Mouse (Mus musculus) WW6 (cell line): ENCODE results near the gene Wdr34.
"Not testable (repeated sequence)": the region's sequence is repeated elsewhere in the genome, so short reads cannot be mapped to it uniquely, and the experiment has no call there.

Experiments used
- DNase-seq: peaks from one replicate; pipeline ENCODE4 v3.0.0-alpha.2; 2013; ENCODE audit warnings: low read depth, low spot score

Wdr34 gene

DNA sequence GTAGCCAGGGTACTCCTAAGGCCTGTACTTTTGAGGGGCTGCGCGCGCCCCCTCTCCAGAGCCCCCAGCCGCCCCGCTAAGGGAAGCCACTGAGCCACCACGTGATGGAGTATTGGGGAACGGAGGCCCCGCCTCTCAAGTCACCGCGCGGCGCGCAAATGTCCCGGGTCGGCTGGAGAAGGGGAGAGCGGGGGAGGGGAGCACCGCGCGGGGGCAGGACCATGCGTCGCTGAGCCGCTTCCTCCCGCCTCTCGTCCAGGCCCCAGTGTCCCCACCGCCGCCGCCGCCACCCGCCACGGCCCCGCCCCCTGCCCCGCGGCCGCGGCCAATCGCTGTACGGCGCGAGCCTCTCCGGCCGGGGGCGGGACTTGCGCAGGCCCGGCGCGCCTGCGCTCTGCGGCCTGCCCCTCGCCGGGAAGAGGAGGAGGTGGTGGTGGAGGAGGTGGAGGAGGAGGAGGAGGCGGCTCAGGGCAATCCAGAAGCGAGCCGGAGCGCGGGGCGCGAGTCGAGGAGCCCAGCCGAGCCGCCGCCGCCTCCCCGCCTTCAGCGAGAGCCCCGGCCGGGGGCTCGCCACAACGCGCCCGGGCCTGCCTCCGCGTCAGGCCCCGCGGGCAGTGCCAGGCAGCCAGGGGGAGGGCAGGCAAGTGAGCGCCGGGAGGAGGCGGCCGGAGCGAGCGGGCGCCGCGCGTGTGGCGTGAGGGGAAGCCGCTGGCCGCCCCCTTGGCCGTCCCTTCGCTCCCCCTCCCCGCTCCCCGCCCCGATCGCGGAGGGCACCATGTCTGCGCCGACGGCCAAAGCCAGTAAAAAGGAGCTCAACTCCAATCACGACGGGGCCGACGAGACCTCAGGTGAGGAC, 17.6 kb upstream of the Wdr34 start:
- peak; percentile 81 for DNase-seq

DNA sequence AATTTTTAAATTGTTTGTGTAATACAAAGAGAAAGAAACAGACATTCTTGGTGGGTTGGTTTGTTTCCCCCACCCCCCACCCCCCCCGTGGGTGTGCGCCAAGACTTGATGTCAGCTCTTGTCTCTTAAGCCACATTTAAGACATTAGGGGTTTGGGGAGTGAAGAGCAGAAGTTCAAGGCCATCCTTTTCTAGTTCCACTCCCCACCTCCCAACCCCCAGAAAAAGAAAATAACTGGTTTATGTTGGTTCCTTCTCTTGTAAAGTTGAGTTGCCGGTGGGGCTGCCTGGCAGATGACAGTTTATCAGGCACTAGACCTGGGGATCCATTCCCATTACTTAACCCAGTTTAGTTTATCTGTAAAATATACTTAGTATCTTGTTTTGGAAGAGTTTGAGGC, 15.6 kb upstream of the Wdr34 start:
- DNase-seq, result no peak

DNA sequence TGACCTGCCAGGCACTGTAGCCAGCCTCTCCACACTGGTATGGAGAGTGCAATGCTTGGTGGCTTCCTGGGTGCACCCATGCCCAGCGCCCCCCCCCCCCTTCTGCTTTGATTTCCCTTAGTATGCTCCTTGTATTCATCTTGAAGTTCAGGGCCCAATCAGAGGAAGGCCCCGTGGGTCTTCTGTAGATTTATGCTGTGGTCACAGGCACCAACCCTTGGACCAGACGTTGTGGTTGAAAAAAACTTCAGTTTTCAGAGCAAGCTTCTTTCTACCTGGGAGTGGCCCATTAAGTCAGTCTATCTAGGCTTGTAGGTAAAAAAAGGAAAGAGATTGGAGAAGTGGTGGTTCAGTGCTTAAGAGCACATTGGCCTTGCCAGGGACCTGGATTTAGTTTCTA, 15.1 kb upstream of the Wdr34 start:
- DNase-seq, result no peak

DNA sequence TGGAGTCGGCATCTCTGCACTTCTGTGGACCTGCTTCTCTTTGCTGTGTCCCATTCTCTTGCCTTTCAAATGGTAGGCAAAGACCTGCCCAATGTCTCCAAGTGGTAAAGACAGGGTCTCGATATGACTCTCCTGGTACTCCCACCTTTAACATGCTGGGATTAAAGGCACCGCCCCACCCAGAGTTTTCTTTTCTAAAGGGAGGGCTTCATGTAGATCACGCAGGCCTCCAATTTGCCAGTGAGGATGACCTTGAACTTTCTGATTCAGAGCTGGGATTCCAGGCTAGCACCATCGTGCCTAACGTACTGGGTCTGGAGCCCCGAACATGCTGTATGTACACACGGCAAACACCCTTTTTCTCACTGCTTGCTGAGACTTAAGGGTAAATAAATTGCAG, 14.6 kb upstream of the Wdr34 start:
- no peak for DNase-seq

DNA sequence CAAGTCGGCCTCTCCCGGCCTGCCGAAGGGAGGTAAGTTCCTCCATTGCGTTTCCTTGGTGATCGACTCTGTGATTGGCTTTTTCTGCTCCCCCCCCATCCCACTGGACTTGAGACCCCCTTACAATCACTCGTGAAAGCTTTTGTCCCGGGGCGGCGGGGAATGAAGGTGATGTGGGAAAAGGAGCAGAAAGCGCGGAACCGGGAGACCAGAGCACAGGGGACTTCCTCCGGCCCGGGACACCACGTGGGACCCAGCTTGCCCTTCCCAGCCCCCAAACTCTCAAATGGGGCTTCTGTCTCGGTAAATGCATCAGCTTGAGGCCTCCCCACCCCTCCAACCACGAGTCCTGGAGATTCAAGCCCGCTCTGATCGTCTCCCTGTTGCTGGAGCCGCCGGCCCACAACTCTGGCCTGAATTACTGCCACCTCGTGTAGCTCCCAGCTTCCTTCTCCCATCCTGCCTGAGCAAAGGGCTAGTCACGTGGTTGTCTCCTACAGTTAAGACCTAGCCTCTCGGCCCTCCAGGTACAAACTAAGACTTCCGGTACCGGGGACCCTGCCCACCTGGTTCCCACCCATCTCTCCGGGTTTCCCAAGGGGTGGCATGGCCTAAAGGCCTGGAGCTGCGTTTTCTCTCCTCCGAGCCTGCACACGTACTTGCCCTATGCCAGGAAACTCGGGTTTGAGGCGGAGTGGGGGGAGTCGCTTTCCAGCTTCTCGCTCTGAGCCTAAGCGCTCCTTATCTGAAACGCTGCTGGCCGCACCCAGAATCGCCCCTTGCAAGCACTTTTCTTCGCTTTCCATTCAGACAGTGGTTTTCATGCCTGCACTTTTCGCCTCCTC, 13.8 kb upstream of the Wdr34 start:
- no peak for DNase-seq

DNA sequence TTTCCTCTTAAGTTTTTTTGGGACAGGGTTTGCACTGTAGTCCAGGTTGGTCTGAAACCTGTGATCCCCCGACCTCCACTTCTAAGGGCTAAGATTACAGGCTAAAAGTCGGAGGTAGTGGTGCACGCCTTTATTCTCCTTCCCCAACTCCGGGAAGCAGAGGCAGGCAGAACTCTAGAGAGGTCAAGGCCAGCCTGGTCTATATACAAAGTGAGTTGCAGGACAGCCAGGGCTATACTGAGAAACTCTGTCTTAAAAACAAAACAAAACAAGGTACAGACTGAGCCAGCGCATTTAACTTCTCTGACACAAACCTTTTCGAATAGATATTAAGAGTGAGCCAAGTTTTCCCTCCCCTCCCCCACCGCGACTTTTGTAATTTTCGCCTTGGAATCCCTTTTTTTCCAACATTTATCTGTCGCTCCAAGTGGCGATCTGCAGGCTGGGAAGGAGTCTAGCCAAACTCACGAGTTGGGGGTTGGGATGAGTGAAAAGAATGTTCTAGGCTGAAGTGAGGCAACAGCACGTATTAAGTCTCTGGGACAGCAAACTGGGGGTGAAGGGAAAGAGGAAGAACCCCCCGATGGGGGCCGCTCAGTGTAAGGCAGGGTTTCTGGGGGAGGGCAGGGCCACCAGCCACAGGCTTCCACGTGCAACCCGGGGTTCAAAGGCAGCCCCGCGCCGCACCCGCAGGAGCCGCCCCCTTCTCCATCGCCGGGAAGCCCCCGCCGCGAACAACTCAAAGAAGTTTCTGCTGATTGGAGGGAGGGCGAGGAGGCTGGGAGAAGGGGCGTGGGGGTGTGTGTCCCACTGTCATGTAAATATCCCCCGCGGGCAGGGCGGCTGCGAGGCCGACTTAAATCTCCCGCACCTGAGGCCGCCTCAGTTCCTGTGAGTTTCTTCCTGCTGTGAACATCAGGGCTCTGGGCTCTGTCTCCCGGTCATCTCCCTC, 12.8 kb upstream of the Wdr34 start:
- DNase-seq, result peak; percentile 90

DNA sequence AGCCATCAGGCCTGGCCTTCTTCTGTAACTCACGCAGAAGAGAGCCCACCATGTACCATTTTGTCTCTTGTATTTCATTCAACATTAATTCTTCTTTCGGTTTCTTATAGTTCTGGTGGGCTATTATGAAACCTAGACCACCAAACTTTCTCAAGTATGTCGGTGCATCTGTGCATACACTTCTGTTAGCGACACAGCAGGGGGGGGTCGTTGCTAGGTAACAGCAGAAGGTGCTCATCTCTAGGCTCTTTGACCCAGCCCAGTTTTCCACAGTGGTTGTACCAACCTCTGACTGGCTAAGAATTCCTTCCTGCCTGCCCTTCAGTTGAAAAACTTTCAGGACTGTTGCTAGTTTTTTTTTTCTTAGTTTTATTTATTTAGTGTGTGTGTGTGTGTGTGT, 9.7 kb upstream of the Wdr34 start:
- DNase-seq, result no peak

DNA sequence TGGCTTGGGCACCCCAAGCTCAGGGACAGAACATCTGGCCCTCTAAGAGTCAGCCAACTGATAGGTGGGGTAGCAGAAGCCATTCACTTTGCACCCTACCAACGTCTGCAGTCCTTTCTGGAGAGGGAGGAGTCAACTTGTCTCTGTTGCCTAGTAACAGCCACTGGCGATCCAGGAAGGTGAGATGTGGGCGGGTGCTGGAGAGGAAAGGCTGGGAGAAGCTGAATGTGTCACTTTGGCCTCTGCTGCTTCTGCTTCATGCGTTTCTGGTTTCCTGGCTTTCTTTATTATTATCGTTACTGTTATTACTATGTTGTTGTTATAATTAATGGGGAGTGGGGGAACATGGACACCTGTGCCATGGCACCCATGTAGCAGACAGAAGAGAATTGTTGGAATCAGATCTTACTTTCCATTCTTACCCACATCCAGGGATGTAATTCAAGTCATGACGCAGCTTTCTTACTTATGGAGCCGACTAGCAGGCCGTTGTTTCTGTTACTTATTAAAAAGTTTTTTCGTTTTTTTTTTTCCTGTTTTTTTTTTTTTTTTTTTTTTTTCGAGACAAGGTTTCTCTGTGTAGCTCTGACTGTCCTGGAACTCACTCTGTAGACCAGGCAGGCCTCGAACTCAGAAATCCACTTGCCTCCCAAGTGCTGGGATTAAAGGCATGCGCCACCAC, 8.7 kb upstream of the Wdr34 start, which contains the start of gene Set:
Gene Set, plus strand, starts transcription at position 156 of the 682 bp plus-strand sequence.
- DNase-seq, result peak; percentile 65

DNA sequence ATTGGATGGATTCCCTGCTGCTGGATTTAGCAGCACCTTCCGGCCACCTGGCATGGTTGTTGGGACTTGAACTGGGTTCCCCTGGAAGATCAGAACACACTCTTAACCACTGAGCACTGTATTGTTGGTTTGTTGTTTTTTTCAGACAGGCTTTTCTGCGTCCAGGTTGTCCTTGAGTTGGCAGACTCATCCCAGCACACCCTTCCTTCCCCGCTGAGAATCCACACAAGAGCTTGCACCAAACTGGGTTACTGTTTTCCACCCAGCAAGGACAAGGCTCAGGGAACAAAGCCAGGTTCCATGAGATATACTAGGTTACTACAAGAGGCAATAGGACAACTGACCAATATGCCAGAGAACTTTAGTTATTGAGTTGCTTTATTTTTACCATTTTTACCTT, 8.1 kb upstream of the Wdr34 start:
- no peak for DNase-seq

DNA sequence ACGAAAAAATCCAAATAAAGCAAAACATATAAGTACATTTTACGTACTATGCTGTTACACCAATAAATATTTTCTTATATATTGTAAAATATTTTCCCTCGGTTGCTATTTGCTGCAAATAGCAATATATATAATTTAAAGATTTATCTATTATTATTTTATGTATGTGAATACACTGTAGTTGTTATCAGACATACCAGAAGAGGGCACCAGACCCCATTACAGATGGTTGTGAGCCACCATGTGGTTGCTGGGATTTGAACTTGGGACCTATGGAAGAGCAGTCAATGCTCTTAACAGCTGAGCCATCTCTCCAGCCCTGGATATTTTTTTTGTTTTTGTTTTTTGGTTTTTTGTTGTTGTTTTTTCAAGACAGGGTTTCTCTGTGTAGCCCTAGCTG, 6.6 kb upstream of the Wdr34 start:
- not testable (repeated sequence) for DNase-seq

DNA sequence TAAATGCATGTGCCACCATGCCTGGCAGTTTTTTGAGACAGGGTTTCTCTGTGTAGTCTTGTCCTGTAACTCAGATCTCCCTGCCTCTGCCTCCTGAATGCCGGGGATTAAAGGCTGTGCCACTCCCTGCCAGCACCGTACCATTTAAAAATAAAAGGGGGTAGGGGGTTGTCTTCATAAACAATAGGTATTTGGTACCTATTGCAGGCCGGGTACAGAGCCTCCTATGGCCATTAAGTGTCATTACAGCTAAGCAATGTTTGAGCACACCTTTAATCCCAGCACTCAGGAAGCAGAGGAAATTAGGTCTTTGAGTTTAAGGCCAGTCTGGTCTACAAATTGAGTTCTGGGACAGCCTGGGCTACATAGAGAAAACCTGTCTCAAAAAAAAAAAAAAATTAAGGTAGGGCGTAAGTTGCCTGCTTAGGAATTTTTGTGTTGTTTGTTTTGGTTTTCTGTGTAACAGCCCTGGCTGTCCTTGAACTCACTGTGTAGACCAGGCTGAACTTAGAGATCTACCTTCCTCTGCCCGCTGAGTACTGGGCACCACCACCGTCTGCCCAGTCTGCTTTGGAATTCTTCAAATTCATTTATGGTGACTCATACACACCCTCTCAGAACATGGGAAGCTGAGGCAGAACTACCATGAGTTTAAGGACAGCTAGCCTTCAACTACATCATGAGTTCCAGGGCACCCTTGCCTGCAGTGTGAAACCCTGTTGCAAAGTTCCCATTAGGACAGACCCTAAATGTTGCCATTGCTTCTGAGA, 3.5 kb upstream of the Wdr34 start:
- DNase-seq, result no peak

DNA sequence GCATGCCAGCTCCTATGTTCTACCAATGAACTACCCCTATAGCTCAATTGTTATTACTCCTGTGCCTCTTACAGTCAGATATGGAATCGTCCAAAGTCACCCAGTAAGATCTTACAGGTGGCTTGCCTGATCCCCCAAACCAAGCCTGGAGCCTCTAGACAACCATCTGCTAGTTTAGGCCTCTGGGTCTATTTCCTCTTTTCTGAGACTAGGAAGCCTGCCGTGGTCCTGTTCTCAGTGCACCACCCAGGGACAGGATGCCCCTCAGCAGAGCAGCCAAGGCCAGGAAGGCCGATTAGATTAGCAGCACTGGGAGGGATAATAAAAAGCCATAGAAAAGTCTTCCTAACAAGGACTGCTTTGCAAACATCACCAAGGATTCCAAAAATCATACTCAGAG, 1.1 kb upstream of the Wdr34 start:
- no peak for DNase-seq

DNA sequence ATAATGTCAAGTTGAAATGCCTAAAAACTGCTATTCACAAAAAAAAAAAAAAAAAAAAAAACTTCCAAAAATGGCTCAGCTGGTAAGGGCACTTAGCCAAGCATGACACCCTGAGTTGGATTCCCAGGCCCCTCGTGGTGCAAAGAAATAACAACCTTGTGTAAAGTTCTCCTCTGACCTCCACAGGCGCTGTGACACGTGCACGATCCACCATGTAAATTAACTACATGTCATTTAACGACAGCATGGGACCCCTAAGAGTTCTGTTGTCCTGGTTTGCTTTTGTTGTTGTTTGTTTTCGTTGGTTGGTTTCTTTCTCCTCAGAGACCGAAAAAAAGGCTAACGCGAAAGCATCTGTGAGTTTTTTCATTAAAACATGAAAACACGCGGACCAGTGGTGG, 580 bp downstream of the Wdr34 start:
- DNase-seq, result no peak

DNA sequence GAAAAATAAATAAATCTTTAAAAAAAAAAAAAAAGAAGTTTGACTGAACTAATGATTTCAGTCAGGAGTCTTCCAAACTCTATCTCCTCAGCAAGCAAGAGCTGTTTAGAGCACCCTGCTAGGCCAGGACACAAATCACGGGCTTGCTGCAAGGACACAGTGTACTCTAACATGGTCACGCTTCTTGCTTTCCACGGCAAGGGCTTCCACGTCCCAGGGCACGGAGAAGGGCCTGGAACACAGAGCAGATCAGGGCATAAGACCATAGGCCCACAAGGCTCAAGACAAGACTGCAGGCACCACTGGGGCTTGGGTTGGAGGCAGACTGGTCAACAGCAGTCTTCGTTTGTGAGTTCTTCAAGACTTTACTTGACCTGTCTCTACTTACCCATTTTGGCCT, 1.6 kb downstream of the Wdr34 start:
- no peak for DNase-seq

DNA sequence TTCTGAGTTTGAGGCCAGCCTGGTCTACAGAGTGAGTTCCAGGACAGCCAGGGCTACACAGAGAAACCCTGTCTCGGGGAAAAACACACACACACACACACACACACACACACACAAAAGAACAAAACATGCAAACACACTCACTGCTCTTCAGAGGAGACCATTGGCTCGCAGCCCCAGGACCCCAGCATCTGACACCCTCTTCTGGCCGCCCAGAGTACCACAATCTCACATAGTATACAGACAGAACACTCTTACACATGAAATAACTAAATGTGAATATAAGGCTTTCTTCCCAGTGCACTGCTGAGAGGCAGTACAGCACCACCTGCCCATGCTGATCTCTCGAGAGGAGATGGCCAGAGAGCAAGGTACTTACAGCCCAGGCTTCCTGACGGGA, 4.1 kb downstream of the Wdr34 start:
- DNase-seq, result no peak

DNA sequence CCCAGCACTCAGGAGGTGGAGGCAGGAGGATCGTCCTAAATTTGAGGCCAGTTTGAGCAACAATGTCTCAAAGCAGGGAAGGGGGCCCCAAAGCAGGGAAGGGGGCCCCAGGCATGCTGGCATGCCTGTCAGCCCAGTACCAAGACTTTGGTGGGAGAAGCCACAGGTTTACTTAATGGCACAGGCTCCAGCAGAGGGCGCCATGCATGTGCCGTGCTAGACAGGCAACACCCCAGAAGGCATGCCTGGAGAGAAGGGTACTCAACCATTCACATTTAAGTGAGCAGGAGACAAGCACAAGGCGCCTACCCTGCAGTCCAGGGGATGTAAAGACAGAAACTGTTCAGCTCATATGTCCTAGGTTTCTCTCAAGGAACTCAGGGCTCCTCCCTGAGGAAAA, 6.2 kb downstream of the Wdr34 start:
- DNase-seq, result peak; percentile 85

DNA sequence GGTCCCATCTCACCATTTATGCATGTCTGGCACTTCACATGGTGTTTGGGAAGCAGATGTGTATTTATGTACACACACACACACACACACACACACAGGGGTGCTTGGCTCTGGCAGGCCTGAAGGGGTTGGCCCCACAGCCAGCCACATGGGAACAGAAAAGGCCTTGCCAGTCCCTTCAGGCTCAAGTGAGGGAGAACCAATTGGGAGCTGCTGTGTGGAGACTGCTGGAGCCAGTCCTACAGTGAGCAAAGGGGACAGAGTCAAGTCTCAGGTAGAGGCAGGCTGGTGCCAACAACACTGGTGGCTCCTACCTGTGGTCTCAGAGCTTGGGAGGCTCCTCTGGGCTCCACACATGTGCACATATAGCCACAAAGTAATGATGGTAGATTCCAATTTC, 9.0 kb downstream of the Wdr34 start:
- DNase-seq, result no peak

DNA sequence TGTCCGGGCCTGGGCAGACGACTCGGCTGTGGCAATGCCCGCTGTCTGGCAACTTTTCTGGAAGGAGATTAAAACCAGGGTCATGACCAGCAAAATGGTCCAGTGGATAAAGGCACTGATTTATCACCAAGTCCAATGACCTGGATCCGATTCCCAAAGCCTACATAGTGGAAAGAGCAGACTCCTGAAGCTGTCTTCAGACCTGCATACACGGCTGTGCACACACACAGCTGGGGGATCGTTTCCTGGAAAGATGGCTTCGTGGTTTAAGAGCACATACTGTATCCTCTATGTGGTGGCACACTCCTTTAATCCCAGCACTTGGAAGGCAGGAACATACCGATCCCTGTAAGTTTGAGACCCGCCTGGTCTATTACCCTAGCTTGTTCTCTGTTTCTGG, 10.3 kb downstream of the Wdr34 start:
- DNase-seq, result no peak

DNA sequence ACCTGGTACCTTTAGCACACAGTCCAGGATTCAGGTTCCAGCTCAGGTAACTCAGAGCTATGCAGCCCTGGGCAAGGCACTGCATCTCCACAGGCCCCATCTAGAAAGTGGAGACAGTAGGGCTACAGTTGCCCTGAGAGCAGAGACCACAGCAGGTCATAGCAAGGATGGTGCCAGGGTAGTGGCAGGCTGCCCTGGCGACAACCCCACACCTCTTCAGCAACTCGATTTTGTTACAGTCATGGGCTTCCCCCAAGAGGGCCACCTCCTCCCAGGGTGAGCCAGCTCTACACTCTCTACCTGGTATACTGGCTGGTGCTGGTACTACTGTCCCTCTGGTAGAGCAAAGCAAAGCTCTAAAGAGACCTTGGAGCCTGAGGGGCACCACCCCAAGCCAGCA, 10.9 kb downstream of the Wdr34 start:
- DNase-seq, result no peak

DNA sequence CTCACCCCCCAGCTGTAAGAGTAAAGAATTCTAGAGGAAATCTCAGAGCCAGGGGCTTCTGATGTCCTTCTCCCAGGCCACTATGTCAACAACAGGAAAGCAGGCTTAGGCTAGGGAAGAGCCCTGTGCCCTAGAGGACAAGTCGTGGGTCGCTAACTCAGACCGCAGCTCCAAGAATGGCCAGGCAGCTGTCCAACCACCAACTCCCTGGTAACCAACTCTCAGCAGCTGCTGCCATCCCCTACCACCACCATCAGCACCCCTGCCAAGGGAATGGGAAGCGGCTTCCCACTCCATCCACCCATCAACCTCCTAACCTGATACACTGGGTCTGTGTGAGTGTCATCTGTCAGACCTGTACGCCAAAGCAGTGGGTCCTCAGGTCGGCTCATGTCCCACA, 15.7 kb downstream of the Wdr34 start:
- no peak for DNase-seq
